Mouse (Mus musculus) thymus, postnatal 4 days (tissue): ENCODE data around the gene Ccdc34.

Source experiments
- DNase-seq: peaks from one replicate; pipeline ENCODE4 v3.0.0; 2021

The Ccdc34 gene

DNA sequence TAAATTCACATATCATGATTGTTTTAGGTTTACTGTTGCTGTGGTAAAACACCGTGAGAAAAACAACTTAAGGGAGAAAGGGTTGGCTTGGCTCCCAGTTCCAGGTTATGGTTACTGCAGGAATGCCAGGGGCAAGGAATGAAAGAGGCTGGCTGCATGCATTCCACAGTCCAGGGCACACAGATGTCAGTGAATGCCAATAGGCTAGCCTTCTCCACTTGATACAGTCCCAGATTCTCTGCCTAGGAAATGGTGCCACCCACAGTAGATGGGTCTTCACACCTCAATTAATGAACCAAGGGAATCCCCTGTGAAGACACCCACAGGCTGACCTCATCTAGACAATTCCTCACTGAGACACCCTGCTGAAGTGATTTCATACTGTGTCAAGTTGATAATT is 12.9 kb upstream of the Ccdc34 start:
- DNase-seq = no peak

DNA sequence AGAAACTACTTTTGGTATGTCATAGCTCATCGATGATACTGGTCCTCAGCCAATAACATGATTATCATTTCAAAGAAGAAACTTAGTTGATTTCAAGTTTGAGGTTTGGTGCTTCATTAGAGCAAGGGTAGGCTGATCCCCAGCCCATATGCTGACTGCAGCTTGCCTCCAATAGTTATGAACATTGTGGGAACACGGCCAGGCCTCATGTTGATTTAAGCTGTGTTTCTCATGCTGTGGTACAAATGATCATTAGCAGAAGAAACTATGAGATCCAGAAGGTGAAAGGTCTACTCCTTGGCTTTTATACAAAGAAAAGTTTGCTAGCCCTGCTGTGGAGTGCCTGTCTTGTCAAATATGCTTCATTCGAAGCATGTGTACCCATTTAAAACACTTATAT is 12.5 kb upstream of the Ccdc34 start:
- DNase-seq = no peak

DNA sequence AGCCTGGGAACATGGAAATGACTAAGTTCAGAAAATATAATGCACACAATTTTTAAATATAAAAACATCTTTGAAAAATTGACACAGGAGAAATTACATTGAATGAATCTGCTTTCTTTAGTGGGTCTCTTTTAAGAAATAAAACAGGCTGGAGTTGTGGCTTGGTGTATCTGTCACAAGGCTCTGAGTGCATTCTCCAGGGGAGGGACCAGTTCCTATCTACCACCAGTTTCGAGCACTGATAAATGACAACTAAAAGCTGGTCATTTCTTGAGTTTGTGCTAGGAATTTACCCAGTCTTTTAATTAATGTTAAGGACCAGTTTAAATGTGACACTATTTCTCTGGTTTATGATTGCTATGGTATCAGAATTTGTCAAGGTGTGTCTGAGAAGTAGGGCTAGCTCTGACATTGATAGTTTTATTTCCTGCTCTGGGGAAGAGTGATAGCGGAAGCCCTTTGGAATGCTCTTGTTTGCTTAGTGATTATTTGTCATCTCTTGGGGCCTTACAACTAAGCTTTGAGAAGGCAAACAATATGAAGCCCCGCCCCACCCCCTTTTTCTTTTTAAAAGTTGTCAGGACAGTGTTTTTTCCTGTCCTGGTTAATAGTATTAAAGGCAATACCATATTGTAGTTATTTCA is 11.9 kb upstream of the Ccdc34 start:
- no peak for DNase-seq

DNA sequence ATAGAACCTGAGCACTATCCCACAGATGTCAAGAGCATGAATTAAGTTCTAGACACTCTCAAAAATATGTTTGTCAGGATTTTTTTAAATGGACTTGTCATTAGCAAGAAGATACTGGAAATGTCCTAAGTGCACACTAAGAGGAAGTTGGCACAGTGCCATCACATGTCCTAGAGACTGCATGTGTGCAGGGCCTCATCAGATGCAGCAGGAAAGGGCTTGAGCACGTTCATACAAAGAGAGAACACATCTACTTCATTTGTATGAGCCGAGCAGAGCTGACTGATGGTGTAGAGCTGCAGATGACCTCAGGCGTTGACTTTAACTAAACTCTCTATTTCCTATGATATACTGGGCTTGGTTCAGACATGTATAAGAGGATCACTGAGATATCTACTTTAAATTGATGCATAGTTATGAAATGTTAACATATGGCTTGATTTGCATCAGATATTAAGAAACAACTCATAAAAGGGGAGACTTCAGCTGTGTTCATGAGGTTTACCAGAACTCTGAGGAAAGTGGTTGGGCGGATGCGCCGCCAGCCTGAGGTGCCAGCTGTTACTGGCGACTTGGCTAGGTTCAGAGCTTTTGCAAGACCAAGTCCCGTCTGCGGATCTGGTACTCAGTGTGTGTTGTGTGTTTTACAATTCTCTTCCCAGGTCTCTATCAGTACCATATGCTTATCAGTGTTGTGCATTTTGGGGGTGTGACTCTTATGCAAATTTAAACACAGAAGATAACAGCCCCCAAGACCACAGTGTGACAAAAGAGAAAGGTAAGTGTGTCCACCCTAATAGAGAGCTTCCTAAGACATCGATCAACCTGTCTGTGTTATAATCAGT is 10.0 kb upstream of the Ccdc34 start:
- no peak for DNase-seq

DNA sequence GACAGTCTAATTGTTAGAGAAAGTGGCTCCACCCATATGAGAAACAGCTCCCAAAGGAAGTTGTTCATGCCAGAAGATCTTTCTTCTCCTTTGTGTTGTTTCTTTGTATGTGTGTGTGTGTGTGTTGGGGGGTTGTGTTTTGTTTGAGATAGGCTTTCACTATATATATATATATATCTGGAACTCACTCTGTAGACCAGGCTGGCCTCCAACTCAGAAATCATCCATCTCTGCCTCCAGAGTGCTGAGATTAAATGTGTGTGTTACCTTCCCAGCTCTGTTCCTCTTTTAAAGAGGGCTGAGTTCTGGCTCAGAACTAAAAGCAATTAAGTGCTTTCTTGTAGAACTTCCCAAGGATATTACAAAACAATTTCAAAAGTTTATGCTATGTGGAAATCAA is 8.2 kb upstream of the Ccdc34 start:
- no peak for DNase-seq

DNA sequence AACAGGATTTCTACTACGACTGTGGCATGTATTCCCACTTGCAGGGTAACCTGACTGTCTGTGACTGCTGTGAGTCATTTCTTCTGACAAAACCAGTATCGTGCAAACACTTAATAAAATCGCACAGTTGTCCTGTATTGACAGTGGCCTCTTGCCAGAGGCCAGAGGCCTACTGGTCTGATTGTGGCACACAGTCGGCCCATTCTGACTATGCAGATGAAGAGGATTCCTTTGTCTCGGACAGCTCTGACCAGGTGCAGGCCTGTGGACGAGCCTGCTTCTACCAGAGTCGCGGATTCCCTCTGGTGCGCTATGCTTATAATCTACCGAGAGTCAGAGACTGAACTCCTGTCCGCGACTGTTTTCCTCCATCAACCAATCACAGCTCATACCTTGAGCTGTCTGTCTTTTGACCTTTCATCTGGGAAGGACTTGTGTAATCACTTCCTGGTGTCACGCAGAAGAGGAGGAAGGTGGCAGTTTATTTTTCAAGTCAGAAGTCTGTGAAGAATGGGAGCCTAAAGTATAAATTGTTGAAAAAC is 5.4 kb upstream of the Ccdc34 start:
- no peak for DNase-seq

DNA sequence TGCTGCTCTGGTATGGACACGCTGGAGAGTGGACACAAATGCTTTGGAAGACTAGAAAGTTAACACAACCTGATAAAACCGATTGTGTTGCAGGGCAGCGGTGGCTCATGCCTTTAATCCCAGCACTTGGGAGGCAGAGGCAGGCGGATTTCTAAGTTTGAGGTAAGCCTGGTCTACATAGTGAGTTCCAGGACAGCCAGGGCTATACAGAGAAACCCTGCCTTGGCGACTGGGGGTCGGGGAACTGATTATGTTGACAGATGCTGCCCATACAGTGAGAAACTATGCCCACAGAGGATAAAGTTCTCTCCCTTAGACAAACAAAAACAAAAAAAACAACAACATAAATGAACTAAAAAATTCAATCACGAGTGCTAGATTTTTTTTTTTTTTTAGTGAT is 530 bp upstream of the Ccdc34 start:
- DNase-seq = no peak

DNA sequence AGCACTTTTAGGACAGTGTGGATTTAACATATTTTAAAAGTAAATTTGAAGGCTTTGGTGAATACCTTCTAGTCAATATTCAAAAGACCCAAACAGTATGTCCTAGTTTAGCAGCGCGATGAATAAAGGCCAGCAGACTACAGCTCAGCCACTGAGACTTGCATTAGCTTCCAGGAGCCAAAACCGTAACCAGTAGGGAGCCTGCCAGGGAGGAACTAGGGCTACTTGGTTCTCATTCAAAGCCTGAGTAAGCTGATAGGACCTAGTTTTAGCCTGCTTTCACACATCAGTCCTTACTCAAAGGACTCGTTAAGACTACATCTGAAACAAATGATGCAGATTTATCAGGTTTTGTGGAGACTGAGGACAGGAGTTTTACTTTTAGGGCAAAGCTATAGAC is 2.0 kb downstream of the Ccdc34 start:
- no peak for DNase-seq

DNA sequence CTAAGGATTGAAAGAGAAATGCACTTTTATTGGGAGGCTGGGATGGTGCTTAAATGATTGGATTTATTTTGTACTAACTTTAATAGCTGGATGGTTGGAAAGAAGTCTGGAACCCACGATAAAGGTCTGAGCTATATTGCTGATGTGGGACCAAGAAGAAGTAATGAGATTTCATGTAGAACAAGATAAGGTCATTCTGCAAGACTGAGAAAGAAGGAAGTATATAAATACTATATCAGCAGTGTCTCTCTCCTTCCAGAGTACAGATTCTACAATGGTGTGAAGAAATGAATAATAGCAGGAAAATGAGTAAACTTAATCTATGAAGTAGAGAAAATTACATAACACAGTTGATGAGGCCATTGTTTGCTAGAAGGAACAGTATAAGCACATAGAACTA is 2.8 kb downstream of the Ccdc34 start:
- DNase-seq = no peak

DNA sequence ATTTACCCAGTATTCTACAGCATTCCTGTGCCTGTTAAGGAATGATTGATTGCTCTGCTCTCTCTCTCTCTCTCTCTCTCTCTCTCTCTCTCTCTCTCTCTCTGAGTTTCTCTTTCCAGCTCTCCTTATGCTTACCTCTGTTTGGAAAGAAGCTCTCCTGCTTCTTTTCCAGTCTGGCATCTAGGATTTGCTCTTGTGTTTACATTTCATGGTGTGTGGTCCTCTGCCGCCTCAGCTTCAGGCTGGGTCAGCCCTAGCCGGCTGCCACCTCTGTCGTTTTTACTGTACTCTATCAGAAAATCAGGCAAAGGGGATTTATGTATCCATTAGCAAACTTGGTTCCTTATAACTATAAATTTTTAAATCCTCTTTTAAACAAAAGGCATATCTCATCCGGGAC is 18.6 kb downstream of the Ccdc34 start:
- DNase-seq = no peak

DNA sequence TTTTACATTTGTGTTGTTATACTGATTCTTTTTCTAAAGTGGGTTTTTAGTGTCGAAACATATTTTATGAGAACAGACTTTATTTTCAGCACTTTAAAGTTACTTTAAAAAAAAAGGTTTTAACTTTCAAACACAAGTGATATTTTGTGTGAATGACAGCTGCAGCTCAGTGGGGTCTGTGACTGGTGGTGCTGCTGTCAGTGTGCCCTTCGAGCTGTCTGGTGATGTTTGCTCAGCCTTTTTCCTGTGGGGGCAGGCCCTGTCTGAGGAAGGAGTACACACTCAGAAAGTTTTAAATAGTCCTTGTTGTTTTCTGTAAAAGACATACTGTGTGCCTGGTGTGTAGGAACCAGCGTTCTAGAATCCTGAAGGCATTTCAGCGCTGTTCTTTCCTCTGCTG is 19.0 kb downstream of the Ccdc34 start:
- DNase-seq = no peak

DNA sequence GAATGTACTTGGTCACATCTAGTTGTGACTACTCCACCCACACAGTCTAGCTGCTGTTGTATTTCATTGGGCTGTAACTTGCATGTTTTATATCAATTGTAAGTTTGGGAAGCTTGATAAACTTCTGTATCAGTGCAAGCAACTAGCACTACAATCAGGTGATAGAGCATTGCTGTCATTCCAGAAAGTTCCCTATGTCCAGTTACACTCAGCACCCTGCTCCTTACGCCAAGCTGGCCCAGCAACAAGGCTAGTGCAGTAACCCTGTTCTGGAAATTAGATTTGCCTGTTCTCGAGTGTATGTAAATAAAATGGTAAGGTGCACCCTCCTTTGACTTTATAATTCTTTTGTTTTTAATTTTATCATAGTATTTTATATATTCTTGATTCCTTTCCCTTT is 19.6 kb downstream of the Ccdc34 start:
- DNase-seq = no peak

DNA sequence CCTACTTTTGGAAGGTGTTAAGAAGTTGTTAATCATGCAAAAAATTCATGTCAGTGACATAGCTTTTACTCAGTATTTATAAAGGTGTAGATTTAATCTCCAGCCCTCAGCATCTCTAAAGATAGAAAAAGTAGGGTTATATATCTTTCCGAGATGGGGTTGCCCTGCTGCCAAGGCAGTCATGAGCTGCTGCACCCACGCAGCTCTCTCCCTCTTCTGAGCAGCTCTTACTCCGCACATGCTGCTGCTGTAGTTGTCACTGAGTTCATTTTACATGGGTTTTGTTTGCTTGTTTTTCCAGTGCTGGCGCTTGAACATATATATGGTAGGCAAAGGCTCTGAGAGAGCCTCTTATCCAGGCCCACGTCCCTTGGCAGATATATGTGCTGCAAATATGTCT is 20.7 kb downstream of the Ccdc34 start:
- DNase-seq = no peak

DNA sequence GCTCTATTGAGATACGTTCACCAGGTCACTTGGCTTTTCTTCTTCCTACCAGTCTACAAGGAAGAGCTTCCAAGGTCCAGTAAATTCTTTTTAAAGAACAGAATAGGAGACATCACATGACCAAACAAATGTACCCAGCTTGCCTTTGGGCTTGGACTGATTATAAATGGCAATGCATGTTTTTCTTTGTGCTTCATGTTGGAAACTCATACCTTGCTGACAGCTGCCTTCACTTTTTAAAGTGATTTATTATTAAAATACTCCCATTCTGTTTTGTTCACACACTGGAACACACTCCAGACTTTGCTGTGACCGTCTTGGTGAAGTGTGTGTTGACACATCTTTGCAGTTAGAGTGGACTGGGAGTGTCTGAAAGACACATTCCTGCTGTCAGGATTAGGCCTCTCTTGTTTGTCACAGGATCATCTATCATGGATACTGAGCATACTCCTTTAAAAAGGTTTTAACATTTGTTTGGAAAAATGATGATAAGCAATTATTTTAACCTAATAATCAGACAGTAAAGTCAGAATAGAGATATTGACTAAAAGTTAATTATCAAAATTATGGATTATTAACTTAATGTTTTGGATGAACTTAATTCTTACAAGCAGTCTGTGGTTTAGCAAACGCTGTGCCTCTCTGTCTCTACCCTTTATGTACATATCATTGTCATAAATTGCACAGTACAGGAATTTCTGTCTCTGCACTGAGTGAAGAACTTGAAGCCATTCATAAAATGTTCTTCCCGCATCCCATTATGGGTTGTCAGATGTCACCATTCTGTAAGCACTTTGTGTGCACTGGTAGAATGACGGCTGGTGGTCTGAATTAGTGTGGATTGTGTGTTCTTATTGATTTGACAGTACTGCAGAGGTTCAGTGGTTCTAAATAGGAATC is 25.5 kb downstream of the Ccdc34 start:
- DNase-seq = no peak

DNA sequence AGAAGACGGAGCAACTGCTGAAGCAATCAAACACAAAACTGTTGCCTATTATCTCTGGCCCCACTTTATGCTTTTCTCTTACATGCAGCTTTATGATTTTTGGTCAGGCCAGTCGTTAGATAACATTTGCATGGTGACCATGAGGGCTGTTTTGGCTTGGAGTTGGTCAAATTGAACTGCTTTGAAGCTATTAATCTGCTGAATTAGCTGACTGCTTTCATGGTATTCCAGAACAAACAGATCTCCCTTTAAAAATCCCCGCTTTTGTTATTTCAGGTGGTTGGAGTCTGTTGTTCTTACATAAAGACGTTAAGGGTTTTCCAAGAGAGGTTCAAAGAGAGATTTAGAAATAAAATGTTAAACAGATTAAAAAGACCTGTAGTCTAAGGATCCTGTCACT is 40.8 kb downstream of the Ccdc34 start:
- no peak for DNase-seq

DNA sequence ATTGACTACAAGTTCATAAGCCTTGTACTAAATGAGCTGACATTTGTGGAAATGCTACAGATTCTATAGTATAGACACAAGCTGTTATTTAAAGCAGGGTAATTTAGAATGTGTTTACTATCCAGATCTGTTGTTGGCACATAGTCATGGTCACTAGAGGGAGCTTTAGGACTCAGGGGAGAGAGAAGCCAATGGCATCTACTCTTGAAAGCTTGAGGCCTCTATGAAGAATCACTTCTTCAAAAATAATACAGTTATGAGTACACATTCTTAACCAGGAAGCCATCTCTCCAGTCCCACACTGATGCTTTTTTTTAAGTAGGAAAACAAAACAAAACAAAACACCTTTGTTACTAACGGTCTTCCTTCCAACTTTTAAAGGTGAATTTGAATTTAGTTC is 45.5 kb downstream of the Ccdc34 start:
- no peak for DNase-seq

DNA sequence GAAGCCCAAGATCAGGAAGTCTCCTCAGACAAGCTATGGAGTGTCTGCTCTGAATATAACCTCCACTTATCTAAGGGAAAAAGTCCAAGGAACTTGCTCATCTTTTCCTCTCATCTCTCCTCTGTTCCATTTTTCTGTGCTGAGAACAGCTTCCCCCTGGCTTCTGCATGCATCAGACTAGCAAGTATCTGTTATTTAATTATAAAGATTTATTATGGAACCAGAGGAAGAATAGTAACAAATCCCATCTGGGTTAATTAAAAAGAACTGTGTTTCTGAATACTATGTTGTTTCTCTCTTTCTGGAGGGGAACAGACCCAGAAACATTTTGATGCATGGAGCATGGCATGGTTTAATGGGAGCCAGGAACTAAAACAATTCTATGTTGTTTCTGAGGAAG is 51.3 kb downstream of the Ccdc34 start:
- DNase-seq = no peak

DNA sequence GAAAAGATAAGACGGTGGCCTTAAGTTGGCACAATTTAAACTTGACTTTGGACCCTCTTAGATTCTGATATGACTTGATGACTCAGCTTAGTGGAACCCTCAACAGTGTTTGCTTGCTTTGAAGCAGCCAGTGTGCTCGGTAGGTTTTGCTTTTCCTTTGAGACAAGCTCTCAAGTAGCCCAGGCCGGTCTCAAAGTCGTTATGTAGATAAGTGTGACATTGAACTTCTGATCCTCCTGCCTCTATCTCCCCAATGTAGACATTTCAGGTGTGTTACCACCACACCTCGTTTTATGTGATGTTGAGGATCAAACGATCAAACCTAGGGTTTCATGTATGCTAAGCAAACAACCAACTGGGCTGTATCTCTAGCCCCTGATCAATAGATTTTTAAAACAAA is 55.4 kb downstream of the Ccdc34 start:
- no peak for DNase-seq

DNA sequence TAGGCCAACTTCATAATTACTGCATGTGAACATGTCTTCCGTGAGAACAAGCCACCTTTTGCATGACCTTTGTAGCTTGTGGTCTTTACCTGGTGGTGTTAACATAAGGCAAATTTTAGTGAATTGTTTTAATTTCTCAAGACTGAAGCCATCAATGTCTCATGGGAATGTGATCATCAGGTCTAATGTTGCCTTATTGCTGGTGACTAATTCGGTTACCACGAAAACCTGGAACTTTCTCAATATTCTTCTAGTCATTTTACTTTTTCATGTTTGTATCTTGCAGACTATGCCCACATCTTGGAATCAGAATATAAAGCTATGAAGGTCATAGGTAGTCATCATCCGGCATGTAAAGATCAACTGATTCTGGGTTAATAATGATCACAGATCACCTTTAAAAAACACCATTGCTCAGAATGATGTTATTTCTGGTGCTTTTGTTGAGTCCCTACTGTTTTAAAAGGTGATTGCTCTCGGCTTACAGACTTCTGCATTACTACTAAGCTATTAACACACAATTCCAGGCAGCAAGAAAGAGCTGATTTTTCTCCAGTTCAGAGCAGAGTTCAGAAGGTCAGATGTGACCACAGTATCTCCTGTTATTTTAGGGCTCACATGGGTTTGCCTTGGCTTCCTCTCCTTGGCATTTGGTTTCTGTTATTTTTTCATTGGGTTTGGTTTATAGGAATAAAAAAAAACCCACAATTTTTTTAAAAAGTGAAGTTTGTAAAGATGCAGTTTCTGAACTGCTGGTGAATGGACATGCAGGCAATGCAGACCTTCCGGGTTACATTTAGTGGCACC is 57.2 kb downstream of the Ccdc34 start:
- DNase-seq = no peak

DNA sequence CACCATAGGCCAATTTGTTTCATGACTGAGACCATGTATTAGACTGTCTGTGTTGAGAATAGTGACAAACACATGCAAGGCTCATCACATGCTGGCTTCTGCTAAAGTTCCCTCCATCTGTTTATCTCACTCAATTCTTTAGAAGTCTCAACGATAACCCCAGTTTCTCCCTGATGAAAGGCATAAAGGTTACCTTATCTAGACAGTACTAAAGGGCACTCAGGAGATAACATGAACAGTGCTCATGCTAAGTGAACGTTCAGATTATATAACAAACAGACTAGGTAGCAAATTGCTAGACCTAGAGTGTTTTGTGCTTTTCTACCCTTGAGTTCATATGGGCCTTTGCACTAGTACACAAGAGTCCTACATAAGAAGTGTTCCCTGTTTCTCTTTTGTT is 59.6 kb downstream of the Ccdc34 start:
- DNase-seq = no peak

DNA sequence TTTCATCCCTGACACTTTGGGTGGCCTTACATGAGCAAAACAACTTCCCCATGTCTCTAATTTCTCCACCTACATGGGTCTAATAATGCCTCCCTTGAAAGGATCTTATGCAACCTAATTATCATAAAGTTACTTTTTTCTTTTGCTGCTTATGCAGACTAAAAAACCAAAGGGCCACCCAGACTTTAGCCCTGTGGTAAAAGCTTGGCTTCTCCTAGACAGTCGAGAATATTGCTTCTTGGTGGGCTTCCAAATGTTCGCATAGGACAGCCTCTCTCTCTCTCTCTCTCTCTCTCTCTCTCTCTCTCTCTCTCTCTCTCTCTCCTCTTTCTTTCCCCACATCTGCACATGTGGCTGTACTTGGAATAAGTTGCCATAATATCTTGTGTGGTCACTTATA is 60.0 kb downstream of the Ccdc34 start:
- no peak for DNase-seq

DNA sequence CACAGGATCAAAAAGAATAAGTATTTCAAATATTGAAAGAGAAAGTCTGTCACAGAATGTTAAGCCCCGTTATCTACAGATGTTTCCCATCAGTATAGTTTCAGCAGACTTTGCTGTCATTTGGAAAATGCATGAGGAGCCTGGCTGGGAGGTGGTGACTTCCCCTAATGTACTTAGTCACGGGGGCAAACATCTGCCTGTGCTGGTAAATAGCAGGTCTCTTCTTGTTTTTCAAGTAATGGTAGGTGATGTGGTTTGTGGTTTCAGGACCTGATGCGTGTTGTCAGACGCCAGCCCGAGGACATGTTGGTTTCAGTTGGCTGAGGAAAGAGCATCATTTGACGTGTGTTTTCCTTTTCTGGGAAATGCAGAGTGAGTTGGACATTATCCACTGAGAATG is 62.9 kb downstream of the Ccdc34 start:
- DNase-seq = no peak

DNA sequence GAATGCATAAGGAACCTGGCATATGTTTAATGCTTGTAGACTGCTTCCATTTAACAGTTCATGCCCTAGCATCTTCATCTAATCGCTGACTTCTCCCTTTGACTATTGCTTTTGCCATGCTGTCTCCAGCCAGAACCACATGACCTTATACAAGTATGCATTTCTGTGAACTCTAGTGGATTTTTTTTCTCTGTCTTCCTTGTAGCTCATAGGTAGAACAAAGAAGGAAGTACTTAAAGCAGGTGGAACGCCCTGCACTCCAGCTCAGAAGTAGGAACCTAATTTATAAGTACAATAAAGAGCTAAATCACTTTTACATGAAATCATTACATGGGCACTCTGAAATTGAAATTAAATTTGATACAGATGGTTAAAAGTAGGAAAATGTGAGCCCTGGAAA is 65.4 kb downstream of the Ccdc34 start:
- no peak for DNase-seq
